Mouse (Mus musculus) stomach, embryonic 14.5 days (tissue): Measurements from ENCODE around the gene Gbf1. TPM values are rescaled to one million over a fixed set of nuclear protein-coding genes. Genes with fewer than 3 reads are reported as not detected.

Experiments
- ATAC-seq: fragments of 200-750 bp; cut with Nextera tagmentation; 2 replicates; pipeline ENCODE4 v1.8.0; 2017; ENCODE audit warnings: low read depth, moderate TSS enrichment; ENCODE audit not compliant: insufficient number of reproducible peaks, insufficient read depth, low FRiP score
- H3K27ac ChIP-seq: fragments of 300-500 bp; sonication (generic); 2 replicates; pipeline ENCODE4 v1.5.1; 2014; ENCODE audit warnings: mild to moderate bottlenecking, low read length, moderate library complexity, mixed read lengths
- H3K27me3 ChIP-seq: fragments of 300-500 bp; sonication (generic); 2 replicates; pipeline ENCODE4 v1.6.1; 2014; ENCODE audit warnings: low read length, control low read depth, mixed read lengths; ENCODE audit not compliant: control insufficient read depth, insufficient read depth
- H3K36me3 ChIP-seq: fragments of 300-500 bp; sonication (generic); 2 replicates; pipeline ENCODE4 v1.6.1; 2014; ENCODE audit warnings: mild to moderate bottlenecking, control low read depth, low read length, moderate library complexity, mixed read lengths; ENCODE audit not compliant: control insufficient read depth, insufficient read depth
- H3K4me1 ChIP-seq: fragments of 300-500 bp; sonication (generic); 2 replicates; pipeline ENCODE4 v1.6.1; 2014; ENCODE audit warnings: low read length, control low read depth, mixed read lengths; ENCODE audit not compliant: control insufficient read depth, insufficient read depth
- H3K4me2 ChIP-seq: fragments of 300-500 bp; sonication (generic); replicated peaks from 2 replicates; pipeline ENCODE4 v1.6.1; 2014; ENCODE audit warnings: low read depth, low read length, control low read depth
- H3K4me3 ChIP-seq: fragments of 300-500 bp; sonication (generic); 2 replicates; pipeline ENCODE4 v1.5.1; 2014; ENCODE audit warnings: low read depth, low read length, control low read depth
- H3K9ac ChIP-seq: fragments of 300-500 bp; sonication (generic); replicated peaks from 2 replicates; pipeline ENCODE4 v1.6.1; 2014; ENCODE audit warnings: low read depth, mild to moderate bottlenecking, control low read depth, low read length, moderate library complexity, mixed read lengths
- H3K9me3 ChIP-seq: fragments of 300-500 bp; sonication (generic); 2 replicates; pipeline ENCODE4 v1.6.1; 2016; ENCODE audit warnings: low read depth, low read length, control low read depth; ENCODE audit not compliant: control insufficient read depth
- WGBS: fragments of 180-500 bp; shearing (Covaris S2); extraction: QIAGEN DNeasy Blood & Tissue Kit; methylation state at CpG from one replicate; pipeline ENCODE4 v1.1.7; 2014; 5-methylcytosine and 5-hydroxymethylcytosine counted together
- polyA plus RNA-seq: library from polyadenylated mRNA; unstranded; fragments of >200 nt; fragmentation: Nextera tagmentation; extraction: Ambion mirVana; gene quantifications from 2 replicates; pipeline ENCODE4 v1.2.1, GENCODE M21; 2014

The Gbf1 gene
- polyA plus RNA-seq, 1 experiment from 2014 or later = 63.7 TPM

- Histone ChIP-seq H3K9me3 (no peaks in the 10 kb centered on the region), H3K27me3 (peaks cover 23% of the 10 kb centered on the region), H3K4me2 (no peak overlapping the region), H3K27ac (no peak overlapping the region), H3K36me3 (no peaks in the 10 kb centered on the region), H3K9ac (no peak overlapping the region), H3K4me3 (no peak overlapping the region), H3K4me1 (peaks cover 24% of the 10 kb centered on the region)
- ATAC-seq = no peak
- 52% methylated on average over 5 of the region's 5 CpGs for WGBS
Observed at GRCm38 (mm10) chr19:46324918-46325317, 172.6 kb downstream of the Gbf1 start.

GRCm38 (mm10) chr19:46326019-46326755 lies 173.9 kb downstream of the Gbf1 start:
- H3K9me3 ChIP-seq = no peaks in the 10 kb centered on the region
- H3K27me3 ChIP-seq = peaks cover 23% of the 10 kb centered on the region
- peak overlapping the region; percentile 100 for H3K4me2 ChIP-seq
- no peak overlapping the region for H3K27ac ChIP-seq
- no peak for ATAC-seq
- peaks cover 27% of the 10 kb centered on the region for H3K4me1 ChIP-seq
- WGBS = 6% methylated on average over 28 of the region's 29 CpGs
- H3K4me3 ChIP-seq = peak overlapping the region; percentile 17; the same call in 1 of the 2 replicates
- H3K9ac ChIP-seq = no peak overlapping the region
- H3K36me3 ChIP-seq = peaks cover 6% of the 10 kb centered on the region

- peak within 1 kb of the TSS; percentile 69 for H3K4me3 ChIP-seq
- peaks cover 11% of the 10 kb centered on the region for H3K36me3 ChIP-seq
- no peaks in the 10 kb centered on the region for H3K9me3 ChIP-seq
- H3K4me2 ChIP-seq = peak within 1 kb of the TSS; percentile 100
- ATAC-seq = no peak
- under 1% methylated on average over 35 of the region's 35 CpGs for WGBS
- peaks cover 24% of the 10 kb centered on the region for H3K4me1 ChIP-seq
- peaks cover 23% of the 10 kb centered on the region for H3K27me3 ChIP-seq
- H3K9ac ChIP-seq = no peak within 1 kb of the TSS
- H3K27ac ChIP-seq = peak within 1 kb of the TSS; percentile 55; the same call in 1 of the 2 replicates
Observed at GRCm38 (mm10) chr19:46326756-46327305, 174.5 kb downstream of the Gbf1 start, which contains the start of gene Psd. Gene Psd (minus strand): TSS chr19:46327156.

GRCm38 (mm10) chr19:46327531-46328064 lies 175.3 kb downstream of the Gbf1 start:
- ATAC-seq = no peak
- peak overlapping the region; percentile 69 for H3K4me3 ChIP-seq
- peaks cover 23% of the 10 kb centered on the region for H3K27me3 ChIP-seq
- peaks cover 11% of the 10 kb centered on the region for H3K36me3 ChIP-seq
- no peaks in the 10 kb centered on the region for H3K9me3 ChIP-seq
- H3K4me1 ChIP-seq = peaks cover 19% of the 10 kb centered on the region
- H3K4me2 ChIP-seq = peak overlapping the region; percentile 100
- no peak overlapping the region for H3K9ac ChIP-seq
- WGBS = 26% methylated on average over 14 of the region's 14 CpGs
- H3K27ac ChIP-seq = peak overlapping the region; percentile 55; the same call in 1 of the 2 replicates

GRCm38 (mm10) chr19:46328081-46329030 lies 176.0 kb downstream of the Gbf1 start, which contains the start of gene Fbxl15:
Gene Fbxl15 (plus strand): TSS chr19:46328184.
- Histone ChIP-seq H3K9me3 (no peaks in the 10 kb centered on the region), H3K27me3 (peaks cover 23% of the 10 kb centered on the region), H3K4me3 (peak within 1 kb of the TSS; percentile 69), H3K27ac (peak within 1 kb of the TSS; percentile 55), H3K36me3 (peaks cover 11% of the 10 kb centered on the region), H3K4me1 (peaks cover 19% of the 10 kb centered on the region), H3K4me2 (peak within 1 kb of the TSS; percentile 100), H3K9ac (peak within 1 kb of the TSS; percentile 53)
- peak; percentile 88 for ATAC-seq
- WGBS = under 1% methylated on average over 81 of the region's 81 CpGs

- under 1% methylated on average over 54 of the region's 54 CpGs for WGBS
- Histone ChIP-seq H3K9ac (peak overlapping the region; percentile 53), H3K4me1 (peaks cover 19% of the 10 kb centered on the region), H3K4me2 (peak overlapping the region; percentile 100), H3K9me3 (no peaks in the 10 kb centered on the region), H3K4me3 (peak overlapping the region; percentile 69), H3K27me3 (peaks cover 17% of the 10 kb centered on the region), H3K36me3 (peaks cover 11% of the 10 kb centered on the region), H3K27ac (peak overlapping the region; percentile 55)
- peak; percentile 4; the same call in 1 of the 2 replicates for ATAC-seq
Observed at GRCm38 (mm10) chr19:46329031-46329641, 176.8 kb downstream of the Gbf1 start.

GRCm38 (mm10) chr19:46329951-46330350 lies 177.6 kb downstream of the Gbf1 start:
- Histone ChIP-seq H3K36me3 (peaks cover 11% of the 10 kb centered on the region), H3K27me3 (peaks cover 9% of the 10 kb centered on the region)
- ATAC-seq = peak; percentile 62

More at GRCm38 (mm10) chr19:46329951-46330350, 177.6 kb downstream of the Gbf1 start:
- peaks cover 19% of the 10 kb centered on the region for H3K4me1 ChIP-seq
- H3K4me2 ChIP-seq = peak overlapping the region; percentile 100; the same call in 1 of the 2 replicates
- H3K27ac ChIP-seq = no peak overlapping the region
- H3K4me3 ChIP-seq = peak overlapping the region; percentile 69; the same call in 1 of the 2 replicates
- WGBS = 5% methylated on average over 16 of the region's 16 CpGs
- H3K9ac ChIP-seq = no peak overlapping the region
- no peaks in the 10 kb centered on the region for H3K9me3 ChIP-seq
